Mouse (Mus musculus): ENCODE data around the gene Ak7. TPM values are rescaled to one million over a fixed set of nuclear protein-coding genes. Genes with fewer than 3 reads are reported as not detected.

The Ak7 gene
- polyA plus RNA-seq, 1 experiment: not detected

- Histone ChIP-seq H3K4me3 (ENCODE audit: insufficient read depth, low read length) (no peak overlapping the region), H3K27ac (ENCODE audit: insufficient read depth, low read depth, low read length) (no peak overlapping the region), H3K4me1 (ENCODE audit: control insufficient read depth, insufficient read depth, low read length) (peaks cover 7% of the 10 kb centered on the region)
- no peak for TF ChIP-seq POLR2A (IDR thresholded peaks at IDR 0.05; ENCODE audit: borderline replicate concordance, low read depth, low read length)
- TF ChIP-seq CTCF (IDR thresholded peaks at IDR 0.05; ENCODE audit: low read depth, low read length): no peak
These were observed 103.2 kb downstream of the Ak7 start for GRCm38 (mm10) chr12:105808945-105809344.

GRCm38 (mm10) chr12:105810608-105811007 is 104.8 kb downstream of the Ak7 start:
- Histone ChIP-seq H3K4me3 (ENCODE audit: insufficient read depth, low read length) (no peak overlapping the region), H3K27ac (ENCODE audit: insufficient read depth, low read depth, low read length) (no peak overlapping the region)
- no peak for TF ChIP-seq CTCF (IDR thresholded peaks at IDR 0.05; ENCODE audit: low read depth, low read length)
- TF ChIP-seq POLR2A (IDR thresholded peaks at IDR 0.05; ENCODE audit: borderline replicate concordance, low read depth, low read length): no peak

GRCm38 (mm10) chr12:105813957-105814356 is 108.2 kb downstream of the Ak7 start:
- H3K4me1 ChIP-seq (ENCODE audit: control insufficient read depth, insufficient read depth, low read length): peaks cover 1% of the 10 kb centered on the region; the same call in 1 of the 2 replicates
- no peak overlapping the region for H3K27ac ChIP-seq (ENCODE audit: insufficient read depth, low read depth, low read length)
- H3K4me3 ChIP-seq (ENCODE audit: insufficient read depth, low read length): no peak overlapping the region
- TF ChIP-seq CTCF (IDR thresholded peaks at IDR 0.05; ENCODE audit: low read depth, low read length): no peak

More at GRCm38 (mm10) chr12:105810608-105811007, 104.8 kb downstream of the Ak7 start:
- H3K4me1 ChIP-seq (ENCODE audit: control insufficient read depth, insufficient read depth, low read length): peaks cover 2% of the 10 kb centered on the region; the same call in 1 of the 2 replicates

- Histone ChIP-seq H3K4me1 (ENCODE audit: control insufficient read depth, insufficient read depth, low read length) (peaks cover 27% of the 10 kb centered on the region), H3K27ac (ENCODE audit: insufficient read depth, low read depth, low read length) (peak overlapping the region; percentile 48), H3K4me3 (ENCODE audit: insufficient read depth, low read length) (no peak overlapping the region)
- TF ChIP-seq CTCF (IDR thresholded peaks at IDR 0.05; ENCODE audit: low read depth, low read length) (no peak), POLR2A (IDR thresholded peaks at IDR 0.05; ENCODE audit: borderline replicate concordance, low read depth, low read length) (no peak)
These were observed 117.7 kb downstream of the Ak7 start for GRCm38 (mm10) chr12:105823472-105823871.

GRCm38 (mm10) chr12:105824743-105825142 is 119.0 kb downstream of the Ak7 start:
- no peak for TF ChIP-seq CTCF (IDR thresholded peaks at IDR 0.05; ENCODE audit: low read depth, low read length)
- no peak for TF ChIP-seq POLR2A (IDR thresholded peaks at IDR 0.05; ENCODE audit: borderline replicate concordance, low read depth, low read length)
- Histone ChIP-seq H3K4me3 (ENCODE audit: insufficient read depth, low read length) (no peak overlapping the region), H3K27ac (ENCODE audit: insufficient read depth, low read depth, low read length) (no peak overlapping the region), H3K4me1 (ENCODE audit: control insufficient read depth, insufficient read depth, low read length) (peaks cover 27% of the 10 kb centered on the region)

GRCm38 (mm10) chr12:105825266-105825665 is 119.5 kb downstream of the Ak7 start:
- Histone ChIP-seq H3K27ac (ENCODE audit: insufficient read depth, low read depth, low read length) (no peak overlapping the region), H3K4me3 (ENCODE audit: insufficient read depth, low read length) (no peak overlapping the region), H3K4me1 (ENCODE audit: control insufficient read depth, insufficient read depth, low read length) (peaks cover 29% of the 10 kb centered on the region)
- TF ChIP-seq CTCF (IDR thresholded peaks at IDR 0.05; ENCODE audit: low read depth, low read length): no peak
- TF ChIP-seq POLR2A (IDR thresholded peaks at IDR 0.05; ENCODE audit: borderline replicate concordance, low read depth, low read length): no peak

Other genes with a start within 250 kb of the Ak7 start
- gene Bdkrb2, start 142.8 kb upstream of the Ak7 start, polyA plus RNA-seq (2012; ENCODE audit: insufficient read depth, insufficient read length, missing spikeins): not detected in 2 replicates
- gene Bdkrb1, start 102.9 kb upstream of the Ak7 start, polyA plus RNA-seq (2012; ENCODE audit: insufficient read depth, insufficient read length, missing spikeins): not detected in 2 replicates
- 20.6 and 21.2 TPM in 2 replicates for gene Gskip, start 21.1 kb upstream of the Ak7 start, polyA plus RNA-seq (2012; ENCODE audit: insufficient read depth, insufficient read length, missing spikeins)
- 14.4 and 16.5 TPM in 2 replicates for gene Atg2b, start 20.8 kb upstream of the Ak7 start, polyA plus RNA-seq (2012; ENCODE audit: insufficient read depth, insufficient read length, missing spikeins)
- gene Papola, start 78.7 kb downstream of the Ak7 start, polyA plus RNA-seq (2012; ENCODE audit: insufficient read depth, insufficient read length, missing spikeins): 131 and 144 TPM in 2 replicates

Measured in bone marrow macrophage, adult 2 months (primary cell).